Mouse (Mus musculus): Measurements from ENCODE around the gene Ly9.

Ly9 gene

GRCm38 (mm10) chr1:171584584-171584983, 22.6 kb downstream of the Ly9 start:
- DNase-seq (ENCODE audit: low read depth, low spot score) = no peak

GRCm38 (mm10) chr1:171577168-171577567, 30.0 kb downstream of the Ly9 start:
- no peak for DNase-seq (ENCODE audit: low read depth, low spot score)

DNA sequence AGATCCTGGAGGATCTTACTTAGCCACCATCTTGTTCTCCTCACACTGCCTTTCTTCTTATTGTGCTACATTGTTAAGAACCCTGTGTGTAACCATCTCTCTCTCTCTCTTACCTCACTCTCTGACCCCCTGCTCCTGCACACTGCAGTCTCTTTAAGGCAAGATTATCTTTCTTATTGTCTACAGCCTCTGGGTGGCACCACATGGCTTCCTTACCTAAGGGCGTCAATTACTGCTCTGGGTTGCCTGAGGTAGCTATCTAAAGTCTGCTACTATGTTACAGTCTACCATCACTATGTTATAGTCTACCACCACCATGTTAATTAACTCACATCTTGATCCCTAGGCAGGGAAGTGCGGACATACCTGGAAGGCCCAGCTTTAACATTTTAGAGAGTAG, 38.8 kb downstream of the Ly9 start:
- DNase-seq (ENCODE audit: low read depth, low spot score) = no peak

DNA sequence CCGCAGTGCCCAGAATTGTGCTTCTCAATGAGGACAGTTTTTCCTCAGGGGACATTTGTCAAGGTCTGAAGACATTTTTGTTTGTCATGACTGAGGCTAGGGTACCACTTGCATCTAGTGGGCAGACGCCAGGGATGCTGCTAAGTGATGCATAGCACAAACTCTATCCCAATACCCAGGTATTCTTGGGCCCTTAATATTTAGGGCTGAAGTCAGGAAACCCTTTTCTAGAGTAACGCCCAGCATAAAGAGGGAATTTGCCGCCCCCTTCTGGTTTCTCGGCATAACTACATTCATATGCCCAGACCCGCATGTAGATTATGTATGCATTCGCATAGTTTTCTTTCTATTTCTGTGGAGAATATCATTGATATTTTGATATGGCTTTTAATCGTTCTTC, 40.4 kb downstream of the Ly9 start:
- peak; percentile 82 for DNase-seq (ENCODE audit: low read depth, low spot score)

- DNase-seq (ENCODE audit: low read depth, low spot score) = no peak
Observed at GRCm38 (mm10) chr1:171565888-171566287, 41.3 kb downstream of the Ly9 start.

DNA sequence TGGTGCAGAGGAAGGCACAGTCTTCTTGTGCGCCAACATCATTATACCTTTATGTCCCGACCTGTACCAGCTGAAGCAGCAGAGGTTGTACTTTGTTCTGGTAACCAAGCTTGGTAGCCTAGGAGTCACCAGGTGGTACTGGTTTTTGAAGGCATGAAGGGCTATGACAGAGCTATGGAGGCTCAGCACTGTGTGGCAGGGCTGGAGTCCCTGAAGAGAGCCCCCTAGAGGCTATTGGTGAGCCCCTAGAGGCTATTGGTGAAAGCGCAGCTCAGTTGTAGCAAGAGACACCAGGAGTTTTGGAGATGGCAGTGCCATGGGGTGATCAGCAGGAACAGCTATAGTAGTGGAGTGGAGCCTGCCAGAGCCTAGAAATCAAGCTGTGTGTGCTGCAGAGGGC, 43.0 kb downstream of the Ly9 start:
- peak; percentile 78 for DNase-seq (ENCODE audit: low read depth, low spot score)

GRCm38 (mm10) chr1:171563042-171563441, 44.2 kb downstream of the Ly9 start:
- DNase-seq (ENCODE audit: low read depth, low spot score) = no peak

DNA sequence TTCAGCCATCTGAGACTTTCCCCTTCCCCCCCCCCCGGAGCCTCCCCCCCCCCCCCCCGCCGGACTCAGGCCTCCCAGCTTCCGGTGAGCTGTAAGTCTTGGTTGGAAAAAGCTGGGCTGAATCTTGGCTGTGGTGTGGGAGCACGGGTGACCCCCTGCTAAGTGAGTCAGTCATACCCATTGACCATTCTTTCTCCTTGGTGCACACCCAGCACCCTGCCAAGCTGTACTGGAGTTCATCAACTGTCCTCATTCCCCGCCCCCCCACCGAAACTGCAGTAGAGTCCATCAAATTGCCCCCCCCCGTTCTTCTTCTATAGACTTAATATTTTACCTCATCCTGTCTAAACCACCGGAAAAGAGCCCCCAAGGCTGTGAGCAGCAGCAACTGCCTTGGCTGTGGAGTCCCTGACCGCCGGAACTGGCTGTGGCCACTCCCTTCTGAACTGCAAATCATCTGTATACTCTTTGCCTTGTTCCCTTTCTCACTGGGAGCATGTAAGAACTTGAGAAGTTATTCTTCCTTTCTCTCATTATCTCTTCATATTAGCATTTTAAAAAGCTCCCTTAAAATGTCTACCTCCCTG, 45.5 kb downstream of the Ly9 start:
- no peak for DNase-seq (ENCODE audit: low read depth, low spot score)

GRCm38 (mm10) chr1:171561200-171561599, 46.0 kb downstream of the Ly9 start:
- DNase-seq (ENCODE audit: low read depth, low spot score) = no peak

DNA sequence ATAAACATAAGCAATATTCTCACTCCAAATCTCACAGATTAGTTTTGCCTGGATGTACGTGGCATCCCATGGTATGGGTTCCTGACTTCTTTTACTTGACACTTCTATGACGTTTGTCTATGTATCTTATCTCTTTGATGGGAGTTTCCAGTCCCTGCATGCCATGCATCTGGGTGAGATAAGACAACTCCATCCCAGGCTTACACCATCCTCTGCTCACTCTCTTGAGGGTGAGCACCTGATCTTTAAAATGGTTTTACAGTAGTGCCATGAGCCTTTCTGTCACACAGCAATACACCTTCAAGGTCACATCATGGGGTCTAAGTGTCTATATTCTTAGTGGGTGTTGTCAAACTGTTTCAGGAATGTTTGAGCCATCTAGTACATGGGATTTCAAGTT, 46.9 kb downstream of the Ly9 start:
- no peak for DNase-seq (ENCODE audit: low read depth, low spot score)

DNA sequence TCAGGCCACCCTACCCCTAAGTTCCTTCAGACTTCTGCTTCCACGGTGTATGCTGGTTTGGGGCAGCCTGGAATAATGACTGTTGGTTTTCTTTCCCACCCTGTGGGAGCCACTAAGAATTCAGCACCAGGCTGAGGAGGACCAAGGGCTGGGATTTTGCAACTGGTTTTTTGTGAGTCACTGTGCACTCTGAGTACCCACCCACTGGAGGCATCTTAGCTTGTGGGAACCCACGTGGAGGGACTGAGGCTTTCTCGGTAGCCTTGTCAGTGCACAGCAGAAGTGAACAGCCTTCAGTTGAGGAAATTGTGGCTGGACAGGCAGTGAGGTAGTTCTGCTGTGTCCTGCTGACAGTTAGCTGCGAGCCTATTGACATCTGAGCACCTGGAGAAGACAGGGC, 48.3 kb downstream of the Ly9 start, which contains the start of gene Cd244a:
TSS of gene Cd244a (plus strand) at position 296 of the 400 bp plus-strand sequence.
- DNase-seq (ENCODE audit: low read depth, low spot score) = no peak

DNA sequence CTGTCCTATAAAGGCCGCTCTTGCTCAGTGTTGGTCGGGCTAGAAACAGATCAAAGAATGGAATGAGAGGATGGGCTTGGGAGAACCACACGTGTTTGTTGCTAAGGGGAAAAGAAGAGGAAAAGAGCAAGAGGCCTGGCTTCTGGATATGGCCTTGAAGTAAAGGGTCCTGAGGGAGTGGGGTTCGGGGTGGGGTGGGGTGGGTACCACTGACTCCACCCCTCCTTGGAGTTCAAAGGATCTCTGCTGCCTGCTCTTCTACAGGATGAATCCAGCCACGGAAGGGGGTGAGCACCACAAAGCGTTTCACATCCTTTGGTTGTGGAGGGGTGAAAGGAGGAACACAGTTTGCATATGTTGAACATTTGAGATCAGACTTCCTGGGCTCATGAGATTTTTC, 48.8 kb downstream of the Ly9 start:
- DNase-seq (ENCODE audit: low read depth, low spot score) = no peak

DNA sequence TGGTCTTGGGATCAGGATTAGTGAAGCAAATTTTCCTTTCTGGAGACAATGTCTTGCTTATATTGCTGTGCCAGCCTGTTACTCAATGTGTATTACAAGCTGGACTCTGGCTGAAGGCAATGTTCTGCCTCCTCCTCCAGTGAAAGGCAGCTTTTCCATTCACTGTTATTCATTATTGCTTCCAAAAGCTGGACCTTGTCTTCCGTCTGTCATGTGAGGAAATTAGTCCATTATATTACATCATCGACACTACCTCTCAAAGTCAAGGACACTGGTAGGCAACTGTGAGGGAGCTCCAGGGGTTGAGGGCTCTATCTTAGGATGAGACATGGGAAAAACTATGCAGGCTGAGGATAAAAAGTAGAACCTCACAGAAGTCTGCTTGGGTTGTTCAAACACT, 50.8 kb downstream of the Ly9 start:
- no peak for DNase-seq (ENCODE audit: low read depth, low spot score)

DNA sequence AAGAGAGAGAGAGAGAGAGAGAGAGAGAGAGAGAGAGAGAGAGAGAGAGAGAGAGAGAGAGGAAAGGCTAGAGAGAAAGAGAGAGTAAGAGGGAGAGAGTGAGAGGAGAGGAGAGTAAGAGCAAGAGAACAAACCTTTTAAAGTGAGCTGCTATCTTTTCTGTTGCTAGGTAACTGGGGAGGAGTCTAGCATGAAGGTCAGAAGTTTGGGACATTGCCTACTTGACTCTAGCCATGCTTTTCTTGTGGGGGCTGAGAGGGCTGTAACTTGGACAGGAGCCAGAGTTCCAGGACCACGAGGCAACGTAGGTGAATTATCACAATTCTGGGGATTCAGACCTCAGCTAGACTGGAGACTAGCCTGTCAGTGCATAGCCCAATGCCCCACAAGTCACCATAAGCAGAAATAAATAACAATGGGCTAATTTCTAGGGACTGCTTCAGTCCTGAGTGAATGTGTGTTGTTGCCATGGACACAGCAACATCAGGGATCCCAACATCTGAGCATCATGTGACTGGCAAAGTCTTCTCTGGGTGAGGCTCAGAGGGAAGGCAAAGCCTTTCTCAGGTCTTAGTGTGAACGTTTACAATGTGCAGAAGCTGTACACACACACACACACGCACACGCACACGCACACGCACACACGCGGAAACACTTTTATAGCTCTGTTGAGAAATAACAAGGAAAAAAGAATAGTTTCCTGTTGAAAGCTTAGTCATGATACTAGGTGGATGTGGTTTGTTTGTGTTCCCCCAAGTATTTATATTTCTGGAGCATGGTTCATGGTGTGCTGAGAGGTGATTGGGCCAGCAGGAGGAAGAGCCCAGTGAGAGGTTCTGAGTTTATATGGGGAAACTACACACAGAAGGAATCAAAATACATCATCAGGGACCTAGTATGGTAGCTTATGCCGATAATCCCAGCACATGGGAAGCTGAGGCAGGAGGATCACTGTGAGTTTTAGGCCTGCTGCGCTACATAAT, 53.6 kb downstream of the Ly9 start:
- peak; percentile 58 for DNase-seq (ENCODE audit: low read depth, low spot score)

- peak; percentile 59 for DNase-seq (ENCODE audit: low read depth, low spot score)
Observed at GRCm38 (mm10) chr1:171552230-171552629, 55.0 kb downstream of the Ly9 start.

- DNase-seq (ENCODE audit: low read depth, low spot score) = no peak
Observed at GRCm38 (mm10) chr1:171551326-171551725, 55.9 kb downstream of the Ly9 start.

DNA sequence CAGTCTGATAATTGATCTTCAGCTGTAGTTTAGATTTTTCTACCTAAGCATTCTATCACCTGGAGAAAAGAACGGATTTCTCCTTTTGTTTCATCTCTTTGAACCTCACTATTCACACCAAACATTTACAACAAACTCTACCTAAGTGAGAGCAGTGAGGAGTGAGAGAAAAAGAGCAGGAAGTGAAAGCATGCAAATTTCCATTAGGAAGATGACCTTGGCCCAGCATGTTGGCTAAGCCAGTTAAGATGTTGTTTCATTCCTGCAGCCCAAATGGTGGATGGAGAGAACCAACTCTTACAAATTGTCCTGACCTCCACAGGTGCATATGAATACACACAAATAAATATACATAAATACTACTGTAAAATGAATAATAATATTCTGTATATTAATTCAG, 66.5 kb downstream of the Ly9 start:
- no peak for DNase-seq (ENCODE audit: low read depth, low spot score)
